Mouse (Mus musculus) embryo, embryonic 11 days (tissue): ENCODE data around the gene Golga7b.
A peak's percentile ranks its signal among the peaks of the same experiment; 100 is the strongest.

Experiments used
- DNase-seq: peaks from one replicate; pipeline ENCODE4 v3.0.0-alpha.2; 2015

The Golga7b gene

GRCm38 (mm10) chr19:42305746-42306145 lies 58.4 kb downstream of the Golga7b start:
- no peak for DNase-seq

GRCm38 (mm10) chr19:42306202-42306601 lies 58.8 kb downstream of the Golga7b start:
- peak; percentile 41 for DNase-seq

- peak; percentile 66 for DNase-seq
Measured at GRCm38 (mm10) chr19:42307019-42307418, 59.6 kb downstream of the Golga7b start.

GRCm38 (mm10) chr19:42308931-42309330 lies 61.6 kb downstream of the Golga7b start:
- DNase-seq, result no peak

- DNase-seq, result no peak
Measured at GRCm38 (mm10) chr19:42311332-42311731, 64.0 kb downstream of the Golga7b start.

GRCm38 (mm10) chr19:42312191-42312590 lies 64.8 kb downstream of the Golga7b start:
- DNase-seq, result no peak

- no peak for DNase-seq
Measured at GRCm38 (mm10) chr19:42315070-42315679, 67.8 kb downstream of the Golga7b start.

GRCm38 (mm10) chr19:42315914-42316313 lies 68.5 kb downstream of the Golga7b start:
- DNase-seq, result peak; percentile 86

- no peak for DNase-seq
Measured at GRCm38 (mm10) chr19:42316525-42316924, 69.2 kb downstream of the Golga7b start.

GRCm38 (mm10) chr19:42316998-42317397 lies 69.6 kb downstream of the Golga7b start:
- DNase-seq, result no peak

- DNase-seq, result no peak
Measured at GRCm38 (mm10) chr19:42317648-42318425, 70.5 kb downstream of the Golga7b start.
